Mouse (Mus musculus) hindlimb bud, embryonic 11.5 days (tissue): ENCODE data around the gene Ccdc97.

ENCODE experiments used
- DNase-seq: peaks from one replicate; pipeline ENCODE4 v3.0.0-alpha.2; 2012; ENCODE audit warnings: low read depth, low spot score; ENCODE audit errors: extremely low spot score

Ccdc97 gene

GRCm38 (mm10) chr7:25718788-25719417 is at the start of gene Ccdc97:
Gene Ccdc97 (minus strand): TSS chr7:25719088.
- peak; percentile 84 for DNase-seq

GRCm38 (mm10) chr7:25768229-25768628 is 49.3 kb upstream of the Ccdc97 start:
- no peak for DNase-seq

GRCm38 (mm10) chr7:25766108-25766507 is 47.2 kb upstream of the Ccdc97 start:
- DNase-seq: no peak

GRCm38 (mm10) chr7:25764221-25764620 is 45.3 kb upstream of the Ccdc97 start:
- DNase-seq: no peak

GRCm38 (mm10) chr7:25763678-25764077 is 44.8 kb upstream of the Ccdc97 start:
- no peak for DNase-seq

- no peak for DNase-seq
These were observed 42.5 kb upstream of the Ccdc97 start for GRCm38 (mm10) chr7:25761354-25761753.

- DNase-seq: peak; percentile 41
These were observed 37.1 kb upstream of the Ccdc97 start for GRCm38 (mm10) chr7:25756011-25756410.

- no peak for DNase-seq
These were observed 36.6 kb upstream of the Ccdc97 start for GRCm38 (mm10) chr7:25755468-25755833.

- peak; percentile 98 for DNase-seq
These were observed 36.0 kb upstream of the Ccdc97 start, which contains the start of gene Hnrnpul1 for GRCm38 (mm10) chr7:25754738-25755467. Gene Hnrnpul1 (minus strand): TSS chr7:25754757.

GRCm38 (mm10) chr7:25754439-25754737 is 35.5 kb upstream of the Ccdc97 start:
- no peak for DNase-seq

- no peak for DNase-seq
These were observed 35.0 kb upstream of the Ccdc97 start for GRCm38 (mm10) chr7:25753643-25754438.

GRCm38 (mm10) chr7:25753076-25753475 is 34.2 kb upstream of the Ccdc97 start:
- DNase-seq: no peak

- no peak for DNase-seq
These were observed 28.0 kb upstream of the Ccdc97 start for GRCm38 (mm10) chr7:25746844-25747243.

GRCm38 (mm10) chr7:25738277-25738676 is 19.4 kb upstream of the Ccdc97 start:
- DNase-seq: no peak

GRCm38 (mm10) chr7:25736920-25737319 is 18.0 kb upstream of the Ccdc97 start:
- DNase-seq: no peak

GRCm38 (mm10) chr7:25734991-25735390 is 16.1 kb upstream of the Ccdc97 start:
- no peak for DNase-seq

- no peak for DNase-seq
These were observed 12.6 kb upstream of the Ccdc97 start for GRCm38 (mm10) chr7:25731294-25732055.

GRCm38 (mm10) chr7:25729862-25730261 is 11.0 kb upstream of the Ccdc97 start:
- no peak for DNase-seq

- DNase-seq: no peak
These were observed 10.5 kb upstream of the Ccdc97 start for GRCm38 (mm10) chr7:25729396-25729795.

- no peak for DNase-seq
These were observed 8.9 kb upstream of the Ccdc97 start for GRCm38 (mm10) chr7:25727800-25728199.

- no peak for DNase-seq
These were observed 7.0 kb upstream of the Ccdc97 start for GRCm38 (mm10) chr7:25725886-25726285.
